In the genomic region with DNA sequence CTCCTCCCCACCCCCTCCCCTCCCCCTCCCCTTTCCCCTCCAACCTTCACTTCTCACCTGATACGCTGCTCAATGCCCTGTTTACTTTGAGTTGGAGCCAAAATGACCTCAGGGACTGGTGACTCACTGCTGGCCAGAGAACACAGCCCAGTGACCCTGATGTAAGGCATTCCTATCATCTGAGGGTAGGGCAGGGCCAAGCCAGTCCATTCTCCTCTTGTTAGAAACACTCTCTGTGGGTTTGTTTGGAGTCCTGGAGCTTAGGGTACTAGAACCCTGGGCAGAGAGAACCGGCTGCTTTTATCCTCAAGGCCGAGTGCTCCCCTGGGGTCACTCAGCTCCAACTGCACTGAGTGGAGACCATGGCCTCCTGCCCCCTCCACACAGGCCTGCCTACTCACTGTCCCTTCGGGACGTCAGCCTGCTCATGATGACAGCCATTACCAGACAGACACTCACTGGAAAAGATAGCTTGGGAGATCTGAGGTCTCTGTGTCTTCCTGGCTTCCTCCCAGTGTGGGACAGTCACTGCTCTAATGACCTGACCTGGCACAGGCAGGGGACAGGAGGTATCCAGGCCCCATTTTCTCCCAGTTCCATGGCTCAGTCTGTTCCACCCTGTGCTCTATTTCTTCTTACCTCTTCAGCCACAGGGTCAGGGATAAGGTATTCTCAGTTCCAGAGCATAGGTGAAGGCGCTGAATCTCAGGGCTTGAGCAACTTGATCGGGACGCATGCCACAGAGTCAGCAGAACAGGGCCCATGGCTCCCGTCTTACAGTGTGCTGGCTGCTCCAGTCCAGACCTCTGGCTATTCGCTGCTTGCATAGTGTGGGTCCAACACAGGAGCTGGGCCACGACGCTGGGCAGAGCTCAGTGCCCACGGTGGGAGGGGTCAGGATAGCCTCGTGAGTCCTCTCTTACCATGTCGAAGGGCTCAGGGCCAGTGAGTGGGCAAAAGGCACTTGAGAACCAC, we compare ENCODE assay signal across 9 mouse cellular contexts.
DNase-seq lines count a peak whose midpoint lies in the region; ATAC-seq lines count a peak whose summit lies in the region.
"Had no signal": no experiment of that assay in that cellular context is flagged by ENCODE, and none has a peak within 500 bp of the region (broad histone marks: within the 10 kb centered on the region; RNA-seq: fewer than 3 reads in every experiment).

No protein-coding gene starts in this region.

- H3K4me2 ChIP-seq in lung, embryonic 15.5 days = no peak overlapping the region

- H3K4me1 ChIP-seq in lung, embryonic 15.5 days = peaks cover 28% of the 10 kb centered on the region

- peak; percentile 28 for ATAC-seq in lung, embryonic 15.5 days (ENCODE audit: borderline replicate concordance, extremely low read depth, low FRiP score, low TSS enrichment)
- ATAC-seq in granulocyte monocyte progenitor cell, adult 5-6 weeks (replicated peaks; ENCODE audit: poor library complexity, severe bottlenecking) = no peak

- no peak overlapping the region for H3K4me3 ChIP-seq in lung, embryonic 15.5 days
- H3K4me3 ChIP-seq: megakaryocyte, embryonic 14.5 days had no signal

- 53% methylated on average over 15 of the region's 15 CpGs for WGBS in lung, embryonic 15.5 days

- H3K27ac ChIP-seq in lung, embryonic 15.5 days = peak overlapping the region; percentile 22

- no peak overlapping the region for H3K9ac ChIP-seq in lung, embryonic 15.5 days

- DNase-seq in ovary, adult 18-20 months (ENCODE audit: low spot score) = peak; percentile 71
- DNase-seq in ovary, postnatal 10 days (ENCODE audit: low spot score) = no peak
- DNase-seq in fibroblast of lung, adult 2 months (ENCODE audit: low read depth) = peak; percentile 69
- DNase-seq in kidney, adult 8-10 months = peak; percentile 41 to 76
- no peak for DNase-seq in left cerebral cortex, adult 9 months (ENCODE audit: low spot score in 2 of 2)
- no peak for DNase-seq in layer of hippocampus, adult 9-10 months (ENCODE audit: low spot score)

- no peaks in the 10 kb centered on the region for H3K36me3 ChIP-seq in lung, embryonic 15.5 days

- H3K9me3 ChIP-seq in lung, embryonic 15.5 days = no peaks in the 10 kb centered on the region
- H3K9me3 ChIP-seq: megakaryocyte, embryonic 14.5 days had no signal

- no peaks in the 10 kb centered on the region for H3K27me3 ChIP-seq in lung, embryonic 15.5 days

Comparison
In these comparisons a context has a peak if more than half of its experiments do, and no peak if none do; other contexts are left out.
1. DNase-seq: peak in ovary, adult 18-20 months (single experiment), fibroblast of lung, adult 2 months (single experiment) and kidney, adult 8-10 months (2 of 2); none in ovary, postnatal 10 days (single experiment), left cerebral cortex, adult 9 months (0 of 2) and layer of hippocampus, adult 9-10 months (single experiment).